Mouse (Mus musculus): ENCODE results near the gene Fndc3b. TPM values are rescaled to one million over a fixed set of nuclear protein-coding genes. Genes with fewer than 3 reads are reported as not detected.

Gene Fndc3b
- total and polyA plus RNA-seq, 3 experiments: 0.03 to 0.05 (median 0.04) TPM

DNA sequence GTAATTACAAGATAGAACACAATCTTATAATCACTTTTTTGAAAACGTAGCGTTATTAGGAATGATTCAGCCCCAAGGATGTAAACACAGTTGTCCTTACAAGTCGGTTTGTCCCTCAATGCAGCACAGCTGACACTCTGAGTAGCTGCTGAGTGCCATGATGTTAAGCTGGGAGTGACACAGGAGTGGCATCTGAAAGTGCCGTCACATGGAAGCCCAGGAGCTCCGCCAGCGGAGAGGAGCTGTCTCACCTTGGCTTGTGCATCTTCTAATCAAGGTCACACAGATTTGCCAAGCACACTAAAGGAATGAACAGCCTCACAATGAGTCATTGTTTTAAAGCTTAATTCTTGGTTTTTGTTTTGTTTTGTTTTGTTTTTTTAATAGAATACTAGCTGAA, 68.7 kb downstream of the Fndc3b start:
- Histone ChIP-seq H3K9me3 (replicated peaks; ENCODE audit: low read length) (no peaks in the 10 kb centered on the region), H3K4me1 (ENCODE audit: control insufficient read depth in 1 of 2, insufficient read depth in 2 of 2) (no peaks in the 10 kb centered on the region), H3K27ac (ENCODE audit: insufficient read depth, low read depth) (no peak overlapping the region), H3K4me3 (replicated peaks in 1 of 3; ENCODE audit: low read depth in 2 of 3, low read length in 2 of 3, poor library complexity in 1 of 3) (no peak overlapping the region), H3K4me2 (ENCODE audit: insufficient read depth, low read depth, poor library complexity, severe bottlenecking) (no peak overlapping the region), H3K9ac (ENCODE audit: insufficient read depth, low read depth) (no peak overlapping the region), H3K27me3 (replicated peaks) (no peaks in the 10 kb centered on the region), H3K79me2 (replicated peaks; ENCODE audit: control insufficient read depth, extremely low read depth, insufficient read depth, poor library complexity, severe bottlenecking) (no peaks in the 10 kb centered on the region), H3K36me3 (replicated peaks in 1 of 2; ENCODE audit: control insufficient read depth in 1 of 2, insufficient read depth in 1 of 2, low read length in 1 of 2) (no peaks in the 10 kb centered on the region)
- TF ChIP-seq EP300 (IDR thresholded peaks at IDR 0.05; ENCODE audit: low read length) (no peak), USF2 (conservative IDR thresholded peaks at IDR 0.05; ENCODE audit: low read depth, low read length) (no peak), E2F4 (IDR thresholded peaks at IDR 0.05; ENCODE audit: insufficient replicate concordance, low read depth, low read length) (no peak), IRF4 (IDR thresholded peaks at IDR 0.05; ENCODE audit: low read depth, low read length) (no peak), PAX5 (IDR thresholded peaks at IDR 0.05; ENCODE audit: low read length) (no peak), MYC (IDR thresholded peaks at IDR 0.05; ENCODE audit: low read depth, low read length) (no peak), CHD2 (IDR thresholded peaks at IDR 0.05; ENCODE audit: low read length) (no peak), ZMIZ1 (IDR thresholded peaks at IDR 0.05; ENCODE audit: low read depth, low read length) (no peak)
- dilution Hi-C loops (cut with MboI; ENCODE audit: extremely low pct_ligation_motif_present, extremely low pct_unique_long_range_greater_than_20kb, low sequenced_read_pairs): no loop called here
- DNase-seq (ENCODE audit: extremely low read depth): no peak
- in situ Hi-C loops (cut with MboI; ENCODE audit: low pct_ligation_motif_present, low pct_unique_long_range_greater_than_20kb, low sequenced_read_pairs): no loop called here

GRCm38 (mm10) chr3:27639701-27640100, 71.4 kb downstream of the Fndc3b start:
- Histone ChIP-seq H3K27me3 (replicated peaks) (no peaks in the 10 kb centered on the region), H3K36me3 (replicated peaks in 1 of 2; ENCODE audit: control insufficient read depth in 1 of 2, insufficient read depth in 1 of 2, low read length in 1 of 2) (no peaks in the 10 kb centered on the region), H3K79me2 (replicated peaks; ENCODE audit: control insufficient read depth, extremely low read depth, insufficient read depth, poor library complexity, severe bottlenecking) (no peaks in the 10 kb centered on the region), H3K9me3 (replicated peaks; ENCODE audit: low read length) (no peaks in the 10 kb centered on the region), H3K9ac (ENCODE audit: insufficient read depth, low read depth) (no peak overlapping the region), H3K4me3 (replicated peaks in 1 of 3; ENCODE audit: low read depth in 2 of 3, low read length in 2 of 3, poor library complexity in 1 of 3) (no peak overlapping the region), H3K27ac (ENCODE audit: insufficient read depth, low read depth) (no peak overlapping the region), H3K4me2 (ENCODE audit: insufficient read depth, low read depth, poor library complexity, severe bottlenecking) (no peak overlapping the region), H3K4me1 (ENCODE audit: control insufficient read depth in 1 of 2, insufficient read depth in 2 of 2) (no peaks in the 10 kb centered on the region)
- in situ Hi-C loops (cut with MboI; ENCODE audit: low pct_ligation_motif_present, low pct_unique_long_range_greater_than_20kb, low sequenced_read_pairs) (no loop called here), dilution Hi-C loops (cut with MboI; ENCODE audit: extremely low pct_ligation_motif_present, extremely low pct_unique_long_range_greater_than_20kb, low sequenced_read_pairs) (no loop called here)
- no peak for DNase-seq (ENCODE audit: extremely low read depth)
- TF ChIP-seq ZNF384 (IDR thresholded peaks at IDR 0.05; ENCODE audit: low read depth, low read length): no peak
- no peak for TF ChIP-seq ELF1 (IDR thresholded peaks at IDR 0.05; ENCODE audit: low read depth, low read length)
- TF ChIP-seq HCFC1 (IDR thresholded peaks at IDR 0.05; ENCODE audit: low read depth, low read length): no peak
- no peak for TF ChIP-seq ZMIZ1 (IDR thresholded peaks at IDR 0.05; ENCODE audit: low read depth, low read length)
- no peak for TF ChIP-seq KAT2A (IDR thresholded peaks at IDR 0.05; ENCODE audit: insufficient replicate concordance, low read length)
- TF ChIP-seq CHD2 (IDR thresholded peaks at IDR 0.05; ENCODE audit: low read length): no peak
- TF ChIP-seq MYC (IDR thresholded peaks at IDR 0.05; ENCODE audit: low read depth, low read length): no peak
- TF ChIP-seq NELFE (IDR thresholded peaks at IDR 0.05; ENCODE audit: low read depth, low read length): no peak
- no peak for TF ChIP-seq TBP (conservative IDR thresholded peaks at IDR 0.05; ENCODE audit: low read depth, low read length)
- TF ChIP-seq IRF4 (IDR thresholded peaks at IDR 0.05; ENCODE audit: low read depth, low read length): no peak
- TF ChIP-seq USF2 (conservative IDR thresholded peaks at IDR 0.05; ENCODE audit: low read depth, low read length): no peak
- no peak for TF ChIP-seq MAZ (IDR thresholded peaks at IDR 0.05; ENCODE audit: low read depth, low read length)
- TF ChIP-seq GABPA (IDR thresholded peaks at IDR 0.05; ENCODE audit: insufficient replicate concordance, low read depth, low read length): no peak
- no peak for TF ChIP-seq RAD21 (IDR thresholded peaks at IDR 0.05; ENCODE audit: low read depth, low read length)
